Mouse (Mus musculus) 3134 (cell line): ENCODE results near the gene Tex45.

Experiments used
- DNase-seq: peaks from one replicate; pipeline ENCODE4 v3.0.0-alpha.2; 2011; ENCODE audit warnings: low spot score; ENCODE audit not compliant: insufficient read length; ENCODE audit errors: extremely low read depth

Gene Tex45

DNA sequence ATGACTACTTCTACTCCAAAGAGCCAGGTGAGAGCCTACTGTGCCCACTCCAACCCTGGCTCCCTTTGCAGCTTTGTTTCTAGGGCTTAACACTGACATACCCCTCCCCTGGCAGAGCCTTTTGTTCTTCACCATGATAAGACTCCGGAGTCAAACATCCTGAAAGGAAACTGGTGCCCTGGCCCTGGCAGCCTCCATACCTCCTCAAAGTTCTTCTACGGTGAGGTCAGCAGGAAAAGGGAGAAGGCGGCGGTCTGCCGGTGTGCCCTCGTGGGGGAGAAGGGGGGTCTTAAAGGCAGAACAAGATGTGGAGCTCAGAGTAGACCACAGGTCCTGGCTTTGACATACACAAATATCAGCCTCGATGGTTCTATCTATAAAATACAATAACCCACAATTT lies 12.9 kb downstream of the Tex45 start:
- DNase-seq = no peak

DNA sequence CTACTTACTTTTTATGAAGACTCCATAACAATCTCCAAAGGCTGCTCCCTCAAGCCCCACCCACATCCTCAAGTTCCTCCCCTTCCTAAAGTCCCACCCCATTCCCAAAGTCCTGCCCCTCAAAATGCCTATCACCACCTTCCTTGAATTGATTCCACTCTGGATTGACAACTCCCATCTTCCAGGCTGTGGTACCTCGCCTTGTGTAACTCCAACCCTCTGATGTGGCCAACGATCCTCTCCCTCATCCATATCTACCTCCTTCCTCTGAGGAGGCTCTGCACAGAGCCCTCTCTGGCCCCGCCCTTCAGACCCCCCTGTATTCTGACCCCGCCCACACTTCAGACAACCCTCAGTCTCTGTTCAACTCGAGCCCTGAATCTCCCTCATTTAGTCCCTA lies 14.5 kb downstream of the Tex45 start:
- no peak for DNase-seq

DNA sequence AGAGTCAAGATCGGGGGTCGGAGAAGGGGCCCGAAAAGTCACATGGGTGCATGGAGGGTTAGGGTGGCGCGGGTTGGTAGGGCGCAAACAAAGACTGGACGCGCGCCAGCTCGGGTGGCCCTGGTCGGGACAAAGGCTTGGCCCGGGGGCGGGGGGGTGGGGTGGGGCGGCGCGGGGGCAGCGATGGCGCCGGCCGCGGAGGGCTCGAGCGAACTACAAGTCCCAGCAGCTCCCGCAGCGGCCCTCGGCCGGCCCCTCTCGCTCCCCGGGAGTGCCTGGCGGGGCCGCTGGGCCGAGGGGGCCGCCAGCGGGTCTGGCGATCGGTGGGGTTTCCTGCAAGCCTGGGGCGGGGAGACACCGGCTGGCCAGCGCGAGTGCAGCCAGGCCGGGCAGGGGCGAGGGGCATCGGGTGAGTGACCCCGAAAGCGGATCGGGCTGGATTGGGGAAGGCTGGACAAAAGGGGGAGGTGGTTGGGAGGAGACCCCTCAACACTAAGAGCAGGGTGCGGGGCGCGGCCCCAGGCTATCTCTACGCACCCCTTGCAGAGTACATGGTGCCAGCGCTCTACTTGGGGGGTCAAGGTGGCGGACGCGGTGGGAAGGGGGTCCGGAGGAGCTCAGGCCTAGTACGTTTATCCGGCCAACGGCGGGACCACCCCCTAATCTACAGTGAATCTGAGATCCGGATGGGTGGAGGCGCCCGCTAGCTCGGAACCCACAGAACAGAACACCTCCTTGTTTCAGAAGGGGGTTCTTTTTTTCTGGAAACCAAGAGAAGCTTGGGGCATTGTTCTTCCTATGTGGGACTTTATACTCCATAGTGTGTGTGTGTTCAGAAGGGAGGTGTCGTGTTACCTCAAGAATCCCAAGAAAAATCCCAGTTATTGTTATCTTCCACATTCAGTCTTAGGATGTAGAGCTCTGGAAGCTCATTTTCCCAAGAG lies 22.5 kb downstream of the Tex45 start, which contains the start of gene Zfp358:
Zfp358 (plus strand) TSS at position 238 of the 944 bp plus-strand sequence.
- peak; percentile 69 for DNase-seq

DNA sequence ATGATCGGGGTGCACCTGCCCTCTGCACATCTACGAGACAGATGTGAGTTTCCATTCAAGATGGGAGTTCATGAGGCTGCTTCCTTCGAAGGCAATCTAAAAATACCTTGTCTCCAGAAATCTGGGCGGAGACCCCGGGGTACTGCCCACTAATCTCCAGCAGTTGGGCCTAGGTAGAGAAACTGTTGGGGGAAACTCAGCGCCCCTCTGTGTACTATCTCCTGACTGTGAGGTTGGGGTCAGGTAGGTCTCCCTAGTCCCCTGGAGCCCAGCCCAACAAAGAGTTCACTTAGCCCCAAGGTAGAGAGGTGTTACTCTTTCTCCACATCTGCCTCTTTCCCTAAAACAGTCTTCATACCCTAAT lies 23.2 kb downstream of the Tex45 start:
- DNase-seq = no peak

DNA sequence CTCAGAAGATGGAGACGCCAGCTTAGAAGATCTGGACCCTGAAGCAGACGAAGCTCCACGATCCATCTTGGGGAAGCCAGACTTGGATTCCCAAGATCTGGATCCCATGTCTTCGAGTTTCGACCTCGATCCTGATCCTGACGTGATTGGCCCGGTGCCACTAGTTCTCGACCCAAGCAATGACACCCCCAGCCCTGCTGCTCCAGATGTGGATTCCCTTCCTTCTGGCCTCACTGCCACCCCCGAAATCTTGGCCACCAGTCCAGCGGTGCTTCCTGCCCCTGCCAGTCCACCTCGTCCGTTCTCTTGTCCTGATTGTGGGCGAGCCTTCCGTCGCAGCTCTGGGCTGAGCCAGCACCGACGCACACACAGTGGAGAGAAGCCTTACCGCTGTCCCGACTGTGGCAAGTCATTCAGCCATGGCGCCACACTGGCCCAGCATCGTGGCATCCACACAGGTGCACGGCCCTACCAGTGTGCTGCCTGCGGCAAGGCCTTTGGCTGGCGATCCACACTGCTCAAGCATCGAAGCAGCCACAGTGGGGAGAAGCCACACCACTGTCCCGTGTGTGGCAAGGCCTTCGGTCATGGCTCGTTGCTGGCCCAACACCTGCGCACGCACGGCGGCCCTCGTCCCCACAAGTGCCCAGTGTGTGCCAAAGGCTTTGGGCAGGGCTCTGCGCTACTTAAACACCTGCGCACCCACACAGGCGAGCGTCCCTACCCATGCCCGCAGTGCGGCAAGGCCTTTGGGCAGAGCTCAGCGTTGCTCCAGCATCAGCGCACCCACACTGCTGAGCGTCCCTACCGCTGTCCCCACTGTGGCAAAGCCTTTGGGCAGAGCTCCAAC lies 25.1 kb downstream of the Tex45 start:
- DNase-seq = no peak

DNA sequence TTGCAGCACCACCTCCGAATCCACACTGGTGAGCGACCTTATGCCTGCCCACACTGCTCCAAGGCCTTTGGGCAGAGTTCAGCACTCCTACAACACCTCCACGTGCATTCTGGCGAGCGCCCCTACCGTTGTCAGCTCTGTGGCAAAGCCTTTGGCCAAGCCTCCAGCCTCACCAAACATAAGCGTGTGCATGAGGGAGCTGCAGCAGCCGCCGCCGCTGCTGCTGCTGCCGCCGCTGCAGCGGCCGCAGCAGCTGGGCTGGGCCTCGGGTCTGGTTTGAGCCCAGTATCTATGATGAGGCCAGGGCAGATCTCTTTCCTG lies 25.7 kb downstream of the Tex45 start:
- no peak for DNase-seq

DNA sequence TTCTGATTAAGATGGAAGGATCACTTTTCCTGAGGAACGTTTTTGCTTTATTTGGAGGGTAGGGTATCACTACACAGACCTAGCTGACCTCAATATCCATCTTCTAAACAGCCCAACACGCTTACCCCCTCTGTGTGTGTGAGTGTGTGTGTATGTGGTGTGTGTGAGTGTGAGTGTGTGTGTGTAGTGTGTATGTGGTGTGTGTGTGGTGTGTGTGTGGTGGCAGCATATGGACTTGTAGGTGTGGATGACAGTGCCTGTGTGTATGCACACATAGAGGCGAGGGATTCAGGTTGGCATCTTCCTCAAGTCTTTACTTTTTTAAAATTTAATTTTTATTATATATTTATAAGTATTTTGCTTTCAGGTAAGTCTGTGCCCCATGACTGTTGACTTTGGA lies 27.9 kb downstream of the Tex45 start:
- no peak for DNase-seq

DNA sequence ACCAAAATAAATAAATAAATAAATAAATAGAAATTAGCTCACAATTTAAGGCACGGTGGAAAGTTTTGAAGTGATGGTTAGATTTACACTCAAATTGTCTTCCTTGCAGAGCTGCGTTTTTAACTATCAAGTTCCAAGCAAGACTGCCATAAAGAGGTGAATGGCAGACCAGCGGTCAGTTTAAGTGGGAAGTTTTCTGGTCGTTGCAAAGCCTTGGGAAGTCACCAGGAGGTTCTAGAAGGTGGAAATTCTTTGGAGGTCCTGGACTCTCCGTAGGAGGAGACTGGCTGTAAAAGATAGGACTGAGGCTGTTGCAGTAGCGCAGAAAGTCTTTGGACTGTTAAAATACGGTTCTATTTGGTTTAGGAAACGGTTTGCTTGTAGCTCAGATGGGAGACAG lies 29.1 kb downstream of the Tex45 start:
- DNase-seq = no peak

DNA sequence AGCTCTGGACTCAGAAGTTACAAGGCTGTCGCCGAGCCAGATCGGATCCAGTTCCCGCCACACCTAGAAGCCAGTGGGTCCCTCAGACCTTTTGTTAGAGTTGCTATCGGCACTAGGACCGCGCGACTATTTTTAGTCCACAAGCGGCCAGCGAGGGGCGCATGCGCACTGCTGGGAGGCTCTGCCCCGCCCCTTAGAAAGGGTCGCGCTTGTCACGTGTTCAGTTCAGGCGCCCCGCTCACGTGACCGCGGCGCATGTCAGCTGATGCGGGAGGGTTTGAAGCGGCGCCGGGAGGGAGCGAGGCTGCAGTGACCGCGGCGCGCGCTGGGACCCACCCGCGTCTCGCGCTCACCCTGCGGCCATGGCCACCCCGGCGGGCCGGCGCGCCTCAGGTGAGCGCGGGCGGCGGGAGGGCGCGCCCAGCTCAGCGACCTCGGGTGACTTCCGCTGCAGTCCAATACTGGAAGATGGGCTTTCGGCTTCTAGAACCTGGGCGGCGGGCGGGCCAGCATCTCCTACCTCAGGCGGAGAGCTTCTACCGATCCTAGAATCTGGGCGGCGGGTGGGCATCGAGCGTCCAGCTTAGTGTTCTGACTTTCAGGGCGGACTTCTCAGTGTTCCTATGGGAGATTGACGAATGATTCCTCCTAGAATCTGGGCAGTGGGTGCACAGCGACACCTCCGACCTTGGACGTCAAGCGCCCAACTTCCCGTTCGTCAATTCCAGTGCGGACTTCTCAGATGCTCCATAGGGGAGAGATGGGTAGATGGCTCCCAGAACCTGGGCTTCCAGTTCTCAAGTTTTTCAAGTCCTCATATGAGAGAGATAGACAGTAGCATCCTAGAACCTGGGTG lies 29.8 kb downstream of the Tex45 start, which contains the start of gene Mcoln1:
Mcoln1 (plus strand) TSS at position 223 of the 856 bp plus-strand sequence.
- DNase-seq = peak; percentile 97

DNA sequence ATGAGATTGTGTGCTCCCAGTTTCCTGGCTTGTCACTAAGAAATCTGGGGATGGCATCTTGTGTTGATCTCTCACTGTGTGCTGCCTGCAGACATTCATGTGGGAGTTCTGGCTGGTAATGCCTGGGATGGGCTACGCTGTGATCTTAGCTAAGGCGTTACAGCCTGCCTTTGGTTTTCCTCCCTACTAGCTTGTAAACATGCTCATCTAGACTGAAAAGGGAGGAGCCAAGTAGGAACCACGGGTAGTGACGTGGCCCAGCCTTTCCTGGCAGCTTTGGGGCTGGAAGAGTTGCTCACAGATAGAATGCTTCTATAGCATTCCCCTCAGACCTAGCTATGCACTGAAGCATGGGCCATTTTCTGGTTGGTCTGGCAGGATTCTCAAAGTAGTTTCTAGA lies 31.6 kb downstream of the Tex45 start:
- DNase-seq = no peak

DNA sequence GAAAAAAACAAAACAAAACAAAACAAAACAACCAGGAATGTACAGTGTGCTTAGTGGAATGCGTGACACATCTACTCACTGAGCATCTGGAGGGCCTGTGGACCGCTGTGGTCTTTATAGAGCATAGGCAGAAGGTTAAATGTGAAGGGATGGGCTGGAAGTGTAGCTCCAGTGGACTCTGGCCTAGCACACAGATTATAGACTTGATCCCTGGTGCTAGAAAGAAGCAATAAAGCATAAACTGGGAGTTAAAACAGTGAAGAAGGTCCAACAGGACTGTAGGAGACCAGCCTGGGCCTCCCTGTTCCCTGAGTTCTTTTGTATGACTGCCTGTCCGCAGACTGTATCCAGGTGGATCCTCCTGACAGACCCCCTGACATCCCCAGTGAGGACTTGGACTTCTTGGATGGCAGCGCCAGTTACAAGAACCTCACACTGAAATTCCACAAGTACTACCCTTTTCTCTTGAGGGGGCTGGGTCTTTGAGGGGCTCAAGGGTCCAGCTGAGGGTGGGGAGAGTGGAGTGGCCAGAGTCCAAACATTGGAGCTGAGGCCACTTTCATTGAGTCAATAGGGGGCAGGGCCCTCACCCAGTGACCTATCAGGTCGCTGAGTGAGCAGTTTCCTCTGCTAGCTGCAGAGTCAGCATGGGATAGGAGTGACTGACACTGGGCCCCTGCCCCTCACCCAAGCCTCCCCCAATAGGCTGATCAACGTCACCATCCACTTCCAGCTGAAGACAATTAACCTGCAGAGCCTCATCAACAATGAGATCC lies 37.5 kb downstream of the Tex45 start:
- no peak for DNase-seq

DNA sequence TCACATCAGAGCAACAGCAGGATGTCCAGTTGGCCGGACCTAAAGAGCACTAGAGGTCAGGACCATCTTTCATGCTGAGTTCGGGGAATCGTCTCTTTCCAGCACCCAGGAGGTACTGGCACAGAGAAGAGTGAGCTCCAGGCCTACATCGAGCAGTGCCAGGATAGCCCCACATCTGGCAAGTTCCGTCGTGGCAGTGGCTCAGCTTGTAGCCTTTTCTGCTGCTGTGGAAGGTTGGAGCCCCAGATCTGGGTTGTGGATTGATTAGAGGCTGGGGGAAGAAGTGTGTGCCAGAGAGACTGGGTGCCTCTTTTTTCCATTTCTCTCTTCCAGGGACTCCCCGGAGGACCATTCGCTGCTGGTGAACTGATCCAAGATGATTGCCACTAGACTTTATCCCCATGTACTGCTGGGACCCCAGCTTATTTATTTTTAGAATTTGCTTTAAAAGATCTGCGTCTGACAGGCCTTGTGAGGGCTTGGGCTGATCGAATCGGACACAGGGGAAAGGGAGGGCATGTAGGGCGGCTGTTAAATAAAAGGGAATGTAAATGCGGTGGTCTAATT lies 44.1 kb downstream of the Tex45 start:
- no peak for DNase-seq

DNA sequence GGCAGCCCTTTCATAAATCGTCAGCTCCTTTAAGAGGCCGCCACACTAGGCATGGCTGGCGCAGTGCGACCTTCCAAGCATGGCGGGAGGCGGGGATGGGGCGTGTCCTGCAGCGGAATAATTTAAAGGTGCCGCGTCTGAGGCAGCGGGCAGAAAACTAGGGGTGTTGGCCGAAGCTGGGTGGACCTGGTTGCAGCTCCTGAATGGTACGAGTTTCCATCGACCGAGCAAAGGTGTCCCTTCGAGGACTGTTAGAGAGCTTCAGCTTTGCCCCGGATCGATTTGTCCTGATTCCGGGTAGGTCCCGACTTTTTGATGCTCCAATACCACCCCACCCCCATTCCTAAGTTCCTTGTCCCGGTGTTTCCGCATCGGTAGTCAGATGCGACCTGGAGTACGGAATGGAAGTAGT lies 44.6 kb downstream of the Tex45 start, which contains the start of gene Pnpla6:
Pnpla6 (plus strand) TSS at position 125 of the 412 bp plus-strand sequence.
- DNase-seq = peak; percentile 83

DNA sequence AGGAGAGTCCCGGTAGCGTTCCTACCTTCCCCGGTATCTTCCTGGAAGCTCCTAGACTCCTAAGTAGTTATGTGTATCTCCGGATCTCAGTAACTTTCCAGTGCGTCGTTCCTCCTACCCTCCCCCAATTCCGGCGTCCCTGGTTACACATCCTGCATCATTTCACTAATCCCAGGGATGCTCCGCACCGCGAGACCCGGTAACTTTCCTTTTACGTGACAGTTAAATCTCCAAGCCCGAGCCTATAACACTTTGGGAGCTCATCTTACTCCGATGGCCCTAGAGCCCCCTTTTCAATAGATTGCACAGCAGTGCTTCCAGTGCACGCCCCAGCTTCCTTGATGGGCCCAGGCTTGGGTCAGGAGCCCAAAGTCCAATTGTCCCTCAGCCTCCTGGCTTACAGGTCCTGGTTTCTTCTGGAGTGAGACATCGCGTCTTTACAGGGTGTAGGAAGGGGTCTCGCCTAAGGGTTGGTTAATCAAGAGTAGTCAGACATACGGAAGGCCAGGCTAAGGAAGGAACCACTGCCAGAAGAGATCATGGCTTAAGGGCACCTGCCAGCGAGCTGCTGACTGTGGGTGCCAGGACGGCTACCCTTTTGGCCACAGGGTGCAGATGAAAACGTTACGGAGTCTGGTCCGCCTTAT lies 45.2 kb downstream of the Tex45 start:
- DNase-seq = peak; percentile 55

DNA sequence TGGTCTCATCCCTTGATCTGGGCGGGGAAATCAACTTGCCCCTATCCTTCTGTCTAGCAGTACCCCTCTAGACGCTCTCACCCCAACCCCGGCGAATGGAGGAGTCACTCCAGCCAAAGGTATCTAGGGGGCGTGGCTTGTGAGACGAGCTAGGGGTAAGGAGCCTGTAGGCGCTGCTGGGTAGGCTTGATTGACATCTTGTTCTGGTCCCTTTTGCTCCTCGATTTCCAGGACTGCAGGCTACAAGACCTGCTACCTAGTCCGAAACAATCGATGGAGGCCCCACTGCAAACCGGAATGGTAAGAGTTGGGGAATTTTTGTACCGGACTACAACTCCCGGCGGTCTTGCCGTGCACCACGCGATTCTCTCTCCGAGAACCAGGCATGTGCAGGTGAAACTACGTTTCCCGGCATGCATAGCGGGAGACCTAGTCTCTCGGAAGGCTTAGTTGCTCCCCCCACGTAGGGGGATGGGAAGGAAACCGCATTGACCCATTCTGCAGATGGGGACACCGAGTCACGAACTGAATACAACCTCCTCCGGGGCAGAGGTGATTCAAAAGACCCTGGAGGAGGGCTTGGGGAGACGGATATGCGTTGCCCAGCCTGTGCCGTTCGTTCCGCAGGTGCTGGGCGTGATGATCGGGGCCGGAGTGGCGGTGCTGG lies 45.9 kb downstream of the Tex45 start:
- DNase-seq = peak; percentile 74

DNA sequence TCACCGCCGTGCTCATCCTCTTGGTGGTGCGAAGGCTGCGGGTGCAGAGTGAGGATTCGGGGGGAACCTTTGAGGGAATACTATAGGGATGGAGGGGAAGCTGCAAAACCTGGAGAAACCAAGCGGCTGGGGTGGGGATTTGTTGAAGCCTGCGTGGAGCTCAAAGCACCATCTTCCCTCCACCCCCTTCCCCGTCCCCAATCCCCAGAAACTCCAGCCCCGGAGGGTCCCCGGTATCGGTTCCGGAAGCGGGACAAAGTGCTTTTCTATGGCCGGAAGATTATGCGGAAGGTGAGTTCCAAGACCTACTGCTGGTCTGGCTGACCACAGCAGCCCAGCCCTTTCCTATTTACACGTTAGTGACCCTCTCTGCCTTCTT lies 46.4 kb downstream of the Tex45 start:
- DNase-seq = no peak

DNA sequence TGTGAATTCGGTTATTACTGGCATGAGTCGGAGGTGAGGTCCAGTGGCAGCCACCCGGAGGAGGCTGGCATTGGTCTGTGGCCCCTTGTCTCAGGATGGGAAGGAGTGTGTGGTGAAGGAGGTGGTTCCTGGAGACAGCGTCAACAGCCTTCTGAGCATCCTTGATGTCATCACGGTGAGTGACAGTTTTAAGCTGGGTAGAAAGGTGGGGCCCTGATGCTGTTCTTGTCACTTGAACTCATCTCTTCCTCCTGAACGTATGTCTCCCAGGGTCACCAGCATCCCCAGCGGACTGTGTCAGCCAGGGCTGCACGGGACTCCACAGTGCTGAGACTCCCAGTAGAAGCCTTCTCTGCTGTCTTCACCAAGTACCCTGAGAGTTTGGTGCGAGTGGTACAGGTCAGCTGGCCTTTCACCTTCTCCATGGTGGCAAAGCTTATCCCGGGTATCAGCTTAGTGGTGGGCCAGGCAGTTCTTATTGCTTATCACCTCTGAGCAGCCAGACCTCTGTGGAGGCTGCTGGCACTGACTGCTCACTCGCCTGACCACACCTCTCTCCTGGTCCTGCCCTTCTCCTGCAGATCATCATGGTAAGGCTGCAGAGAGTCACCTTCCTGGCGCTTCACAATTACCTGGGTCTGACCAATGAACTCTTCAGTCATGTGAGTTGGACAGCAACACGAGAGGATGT lies 51.5 kb downstream of the Tex45 start:
- DNase-seq = no peak

DNA sequence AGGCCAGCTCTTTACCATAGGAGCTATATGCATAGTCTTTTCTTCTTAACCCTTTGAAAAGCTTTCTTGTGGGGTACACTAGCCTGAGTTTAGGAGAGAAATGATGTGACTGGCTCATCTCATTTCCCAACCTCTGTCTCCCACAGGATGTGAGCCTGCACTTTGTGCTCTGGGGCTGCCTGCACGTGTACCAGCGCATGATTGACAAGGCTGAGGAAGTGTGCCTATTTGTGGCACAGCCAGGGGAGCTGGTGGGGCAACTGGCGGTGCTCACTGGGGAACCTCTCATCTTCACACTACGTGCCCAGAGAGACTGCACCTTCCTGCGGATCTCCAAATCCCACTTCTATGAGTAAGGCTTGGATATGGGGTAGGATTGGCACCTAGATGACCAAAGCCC lies 60.2 kb downstream of the Tex45 start:
- no peak for DNase-seq
